ENCODE assay signal across 20 mouse cellular contexts in the genomic region with DNA sequence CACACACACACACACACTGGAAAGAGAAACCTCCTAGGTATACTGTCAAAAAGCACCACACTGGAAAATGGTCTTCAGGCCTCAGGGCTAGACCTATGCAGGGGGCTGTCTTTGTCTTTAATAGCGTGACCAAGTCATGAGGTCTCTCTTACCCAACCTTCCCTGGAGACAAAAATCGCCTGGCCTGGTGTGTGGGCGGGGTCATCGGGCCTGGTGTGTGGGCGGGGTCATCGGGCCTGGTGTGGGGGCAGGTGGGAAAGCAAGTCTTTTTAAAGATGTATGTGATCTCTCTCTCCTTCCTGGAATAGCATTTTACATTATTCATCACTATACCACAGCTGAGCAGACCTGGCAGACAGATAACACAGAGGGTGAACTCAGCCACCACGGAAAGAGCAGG. TPM values are rescaled to one million over a fixed set of nuclear protein-coding genes. Genes with fewer than 3 reads are reported as not detected.
DNase-seq lines count a peak whose midpoint lies in the region; ATAC-seq lines count a peak whose summit lies in the region.
"Had no signal": no experiment of that assay in that cellular context is flagged by ENCODE, and none has a peak within 500 bp of the region (broad histone marks: within the 10 kb centered on the region; RNA-seq: fewer than 3 reads in every experiment).

No protein-coding gene starts in this region.

- H3K4me2 ChIP-seq in liver, embryonic 12.5 days = no peak overlapping the region
- no peak overlapping the region for H3K4me2 ChIP-seq in heart, embryonic 11.5 days
- H3K4me2 ChIP-seq: forebrain, embryonic 15.5 days; heart, embryonic 12.5 days; hindbrain, embryonic 15.5 days had no signal

- H3K9ac ChIP-seq in liver, embryonic 12.5 days = no peak overlapping the region
- no peak overlapping the region for H3K9ac ChIP-seq in heart, embryonic 11.5 days (ENCODE audit: low read depth, low read length)
- H3K9ac ChIP-seq: forebrain, embryonic 15.5 days; heart, embryonic 12.5 days; hindbrain, embryonic 15.5 days had no signal

- H3K36me3 ChIP-seq in liver, embryonic 12.5 days = no peaks in the 10 kb centered on the region
- H3K36me3 ChIP-seq in splenic B cell, adult 2 months (ENCODE audit: control insufficient read depth, insufficient read depth, low read length, poor library complexity, severe bottlenecking) = no peaks in the 10 kb centered on the region
- H3K36me3 ChIP-seq in heart, embryonic 11.5 days (ENCODE audit: control insufficient read depth, insufficient read depth, low read length) = no peaks in the 10 kb centered on the region
- H3K36me3 ChIP-seq: forebrain, embryonic 15.5 days; heart, embryonic 12.5 days; hindbrain, embryonic 15.5 days had no signal

- H3K4me1 ChIP-seq in liver, embryonic 12.5 days = peaks cover 18% of the 10 kb centered on the region
- peaks cover 5% of the 10 kb centered on the region; the same call in 1 of the 2 replicates for H3K4me1 ChIP-seq in heart, embryonic 11.5 days (ENCODE audit: control insufficient read depth, insufficient read depth, low read length)

- peak; percentile 62 for DNase-seq in adrenal gland, postnatal 14 days
- DNase-seq in adrenal gland, postnatal 4 days (ENCODE audit: low spot score in 2 of 2) = no peak
- DNase-seq in liver = peak; percentile 56
- peak; percentile 32 for DNase-seq in R1 (ENCODE audit: low read depth, low spot score)
- peak; percentile 57 for DNase-seq in splenic B cell, adult 2 months (ENCODE audit: low read depth, low spot score)
- no peak for DNase-seq in thymus, postnatal 10 days (ENCODE audit: low spot score in 2 of 2)
- DNase-seq: cerebellum, adult 2 months; cerebellum, postnatal 36 days; gastrocnemius, postnatal 36 days; heart, postnatal 14 days; lung, adult 2 months; right cerebral cortex, adult 18-20 months; thymus, postnatal 4 days had no signal

- H3K9me3 ChIP-seq in liver, embryonic 12.5 days (replicated peaks) = no peaks in the 10 kb centered on the region
- no peaks in the 10 kb centered on the region for H3K9me3 ChIP-seq in heart, embryonic 11.5 days (replicated peaks; ENCODE audit: control insufficient read depth, low read length)
- H3K9me3 ChIP-seq: forebrain, embryonic 15.5 days; heart, embryonic 12.5 days; hindbrain, embryonic 15.5 days had no signal

- 20% methylated on average over 7 of the region's 7 CpGs for WGBS in liver, embryonic 12.5 days (ENCODE audit: insufficient replicate concordance)
- 23% methylated on average over 7 of the region's 7 CpGs for WGBS in heart, embryonic 11.5 days (ENCODE audit: insufficient replicate concordance)

- no peak overlapping the region for H3K27ac ChIP-seq in liver, embryonic 12.5 days
- no peak overlapping the region for H3K27ac ChIP-seq in heart, embryonic 11.5 days (ENCODE audit: low read depth, low read length)
- H3K27ac ChIP-seq: forebrain, embryonic 15.5 days; hindbrain, embryonic 15.5 days had no signal

- ATAC-seq in liver, embryonic 12.5 days = no peak
- ATAC-seq in heart, embryonic 11.5 days (replicated peaks; ENCODE audit: insufficient number of reproducible peaks, low FRiP score, low TSS enrichment) = no peak
- ATAC-seq: forebrain, embryonic 15.5 days; intestine, embryonic 16.5 days; Patski had no signal

- peaks cover 78% of the 10 kb centered on the region for H3K27me3 ChIP-seq in liver, embryonic 12.5 days (replicated peaks)
- no peaks in the 10 kb centered on the region for H3K27me3 ChIP-seq in splenic B cell, adult 2 months (ENCODE audit: control insufficient read depth, insufficient read depth, low read length, poor library complexity, severe bottlenecking)
- H3K27me3 ChIP-seq in heart, embryonic 11.5 days (ENCODE audit: control insufficient read depth, insufficient read depth, low read length) = peaks cover 96% of the 10 kb centered on the region
- H3K27me3 ChIP-seq: forebrain, embryonic 15.5 days; Patski had no signal

- H3K4me3 ChIP-seq in liver, embryonic 12.5 days = no peak overlapping the region
- no peak overlapping the region for H3K4me3 ChIP-seq in heart, embryonic 11.5 days (ENCODE audit: low read depth, low read length)
- H3K4me3 ChIP-seq: forebrain, embryonic 15.5 days; heart, embryonic 12.5 days; hindbrain, embryonic 15.5 days had no signal

RNA-seq across cellular contexts. Expression of a gene that starts 25.2 kb away (rescaled TPM):
- 98.9 and 107 TPM in 2 replicates for total RNA-seq in adrenal gland, postnatal 14 days (2021)
- total RNA-seq in adrenal gland, postnatal 4 days (2021) = 100 to 1,000 TPM; 105 to 116 TPM
- 7.7 and 8.2 TPM in 2 replicates for polyA plus RNA-seq in liver, embryonic 12.5 days (2016; fragmentation: Nextera tagmentation; extraction: Ambion mirVana)
- polyA plus RNA-seq in heart, embryonic 11.5 days (2014; fragmentation: Nextera tagmentation; extraction: Ambion mirVana) = 9.3 and 11.4 TPM in 2 replicates

Comparison
In these comparisons a context has a peak if more than half of its experiments do, and no peak if none do; other contexts are left out.
1. DNase-seq: peak in adrenal gland, postnatal 14 days (single experiment), liver (single experiment), R1 (single experiment) and splenic B cell, adult 2 months (single experiment); none in adrenal gland, postnatal 4 days (0 of 2) and thymus, postnatal 10 days (0 of 2).